Mouse (Mus musculus) G1E (cell line): Measurements from ENCODE around the gene Mpv17l. TPM values are rescaled to one million over a fixed set of nuclear protein-coding genes. Genes with fewer than 3 reads are reported as not detected.
A peak's percentile ranks its signal among the peaks of the same experiment; 100 is the strongest.
"Not testable (repeated sequence)": the region's sequence is repeated elsewhere in the genome, so short reads cannot be mapped to it uniquely, and the experiment has no call there.

ENCODE experiments used
- ATAC-seq: 2 replicates; pipeline ENCODE4 v1.8.0; 2016; ENCODE audit warnings: mild to moderate bottlenecking; ENCODE audit not compliant: insufficient number of reproducible peaks, poor library complexity, low FRiP score, severe bottlenecking; ENCODE audit errors: extremely low read depth
- DNase-seq: peaks from one replicate; pipeline ENCODE4 v3.0.0; 2012; ENCODE audit warnings: low spot score
- H3K27me3 ChIP-seq: 2 replicates; pipeline ENCODE4 v1.6.1; 2012; ENCODE audit warnings: mild to moderate bottlenecking, low read length, inconsistent platforms; ENCODE audit not compliant: insufficient read depth
- H3K36me3 ChIP-seq: replicated peaks from 2 replicates; pipeline ENCODE3; 2012; ENCODE audit warnings: mild to moderate bottlenecking, inconsistent platforms
- H3K4me1 ChIP-seq: 2 replicates; pipeline ENCODE4 v1.6.1; 2012; ENCODE audit warnings: low read depth, low read length, inconsistent platforms, mixed read lengths; ENCODE audit not compliant: insufficient read depth
- H3K4me3 ChIP-seq: 2 replicates; pipeline ENCODE4 v1.5.1; 2012; ENCODE audit warnings: low read depth, mild to moderate bottlenecking, inconsistent platforms, low read length, moderate library complexity, mixed read lengths
- H3K9me3 ChIP-seq: replicated peaks from 2 replicates; pipeline ENCODE4 v1.6.1; 2012; ENCODE audit warnings: inconsistent platforms
- CTCF ChIP-seq: IDR thresholded peaks from 2 replicates; pipeline ENCODE4 v1.5.1; 2012; ENCODE audit warnings: low read depth, low read length, inconsistent platforms, mixed read lengths
- GATA1 ChIP-seq: IDR thresholded peaks from 2 replicates; pipeline ENCODE4 v1.6.1; 2012; ENCODE audit warnings: borderline replicate concordance, low read length, inconsistent platforms, mixed read lengths
- GATA2 ChIP-seq: IDR thresholded peaks from 2 replicates; pipeline ENCODE4 v1.6.1; 2012; ENCODE audit warnings: low read depth, low read length, inconsistent platforms, borderline replicate concordance
- POLR2AphosphoS5 ChIP-seq: IDR thresholded peaks from 2 replicates; pipeline ENCODE4 v1.6.1; 2012; ENCODE audit warnings: low read depth, low read length, inconsistent platforms; ENCODE audit not compliant: insufficient replicate concordance
- TAL1 ChIP-seq: conservative IDR thresholded peaks from 2 replicates; pipeline ENCODE4 v1.6.1; 2012; ENCODE audit warnings: low read depth, low read length, inconsistent platforms, mixed read lengths
- polyA plus RNA-seq: library from polyadenylated mRNA; stranded (reverse); fragments of >175 nt; gene quantifications from 2 replicates; pipeline ENCODE4 v1.2.3, GENCODE M21; 2012
- total RNA-seq, 2 experiments: library from RNA; stranded (forward) in 1 of 2; stranded (reverse) in 1 of 2; fragments of 200-1000 nt in 1 of 2; fragments of >200 nt in 1 of 2; fragmentation: Nextera tagmentation in 1 of 2; gene quantifications; 2 replicates each; pipeline ENCODE4 v1.2.3; 2014 to 2017

The Mpv17l gene
- total RNA-seq (2014; fragmentation: Nextera tagmentation) (1.9 and 2.6 TPM in 2 replicates), total RNA-seq (2017) (0.98 and 1.2 TPM in 2 replicates), polyA plus RNA-seq (0.04 and 0.05 TPM in 2 replicates)

GRCm38 (mm10) chr16:13902888-13903483 lies at the start of gene Mpv17l, which contains the start of gene Pdxdc1:
Mpv17l (plus strand) TSS chr16:13903161.
Pdxdc1 (minus strand) TSS chr16:13903131.
- ATAC-seq (peak; percentile 79), DNase-seq (peak; percentile 84)
- Histone ChIP-seq H3K4me1 (peaks cover 40% of the 10 kb centered on the region), H3K36me3 (peaks cover 18% of the 10 kb centered on the region), H3K9me3 (no peaks in the 10 kb centered on the region), H3K4me3 (peak within 1 kb of the TSS; percentile 91), H3K27me3 (no peaks in the 10 kb centered on the region)
- TF ChIP-seq GATA2: no peak
- TF ChIP-seq POLR2AphosphoS5: no peak
- TF ChIP-seq TAL1: no peak
- TF ChIP-seq GATA1: no peak
- TF ChIP-seq CTCF: no peak

GRCm38 (mm10) chr16:13853886-13854285 lies 49.1 kb upstream of the Mpv17l start:
- DNase-seq (no peak), ATAC-seq (no peak)
- Histone ChIP-seq H3K4me3 (no peak overlapping the region), H3K9me3 (no peaks in the 10 kb centered on the region), H3K36me3 (peaks cover 53% of the 10 kb centered on the region), H3K4me1 (peaks cover 3% of the 10 kb centered on the region), H3K27me3 (no peaks in the 10 kb centered on the region)
- TF ChIP-seq CTCF: no peak
- no peak for TF ChIP-seq TAL1
- no peak for TF ChIP-seq GATA2
- TF ChIP-seq GATA1: no peak
- TF ChIP-seq POLR2AphosphoS5: no peak

DNA sequence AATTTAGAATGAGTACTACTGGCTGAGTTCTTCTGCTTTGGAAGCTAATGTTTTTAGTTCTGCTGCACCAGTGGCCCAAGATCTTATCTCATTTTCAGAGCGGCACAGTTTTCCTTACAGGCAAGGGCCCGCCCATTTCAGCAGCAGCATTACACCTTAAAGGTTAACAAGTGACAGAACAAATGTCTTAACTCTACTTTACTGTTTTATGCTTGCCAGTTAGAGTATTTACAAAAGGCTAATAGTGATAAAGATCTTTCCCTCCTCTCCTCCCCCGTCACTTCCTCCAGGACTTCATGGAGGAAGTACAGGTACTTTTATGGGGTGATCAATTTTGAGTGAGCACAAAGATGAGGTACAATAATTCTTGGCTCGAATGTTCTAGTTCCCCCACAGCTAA lies 36.9 kb upstream of the Mpv17l start:
- Histone ChIP-seq H3K9me3 (no peaks in the 10 kb centered on the region), H3K36me3 (peaks cover 55% of the 10 kb centered on the region), H3K4me1 (peaks cover 12% of the 10 kb centered on the region), H3K4me3 (no peak overlapping the region), H3K27me3 (no peaks in the 10 kb centered on the region)
- TF ChIP-seq CTCF (no peak), GATA2 (no peak), POLR2AphosphoS5 (no peak), TAL1 (no peak), GATA1 (no peak)
- DNase-seq (peak; percentile 6), ATAC-seq (peak; percentile 15; the same call in 1 of the 2 replicates)

- peaks cover 52% of the 10 kb centered on the region for H3K36me3 ChIP-seq
- H3K4me1 ChIP-seq: peaks cover 12% of the 10 kb centered on the region
- H3K27me3 ChIP-seq: no peaks in the 10 kb centered on the region
- H3K4me3 ChIP-seq: no peak overlapping the region
- DNase-seq (no peak), ATAC-seq (no peak)
- H3K9me3 ChIP-seq: no peaks in the 10 kb centered on the region
- no peak for TF ChIP-seq POLR2AphosphoS5
These were observed 36.3 kb upstream of the Mpv17l start for GRCm38 (mm10) chr16:13866616-13867015.

GRCm38 (mm10) chr16:13867406-13867805 lies 35.6 kb upstream of the Mpv17l start:
- ATAC-seq, H3K27me3 ChIP-seq: not testable (repeated sequence)
- H3K36me3 ChIP-seq: peaks cover 58% of the 10 kb centered on the region

GRCm38 (mm10) chr16:13867910-13868514 lies 34.9 kb upstream of the Mpv17l start:
- Histone ChIP-seq H3K36me3 (peaks cover 54% of the 10 kb centered on the region), H3K4me3 (no peak overlapping the region)

More at GRCm38 (mm10) chr16:13867406-13867805, 35.6 kb upstream of the Mpv17l start:
- peaks cover 12% of the 10 kb centered on the region for H3K4me1 ChIP-seq
- not testable (repeated sequence) for H3K4me3 ChIP-seq, H3K9me3 ChIP-seq, DNase-seq

More at GRCm38 (mm10) chr16:13867910-13868514, 34.9 kb upstream of the Mpv17l start:
- Histone ChIP-seq H3K4me1 (peaks cover 12% of the 10 kb centered on the region), H3K27me3 (no peaks in the 10 kb centered on the region), H3K9me3 (no peaks in the 10 kb centered on the region)
- ATAC-seq (no peak), DNase-seq (no peak)
- TF ChIP-seq POLR2AphosphoS5 (no peak), GATA1 (no peak), GATA2 (no peak), TAL1 (no peak), CTCF (no peak)
